Mouse (Mus musculus): Measurements from ENCODE around the gene Prdm16. TPM values are rescaled to one million over a fixed set of nuclear protein-coding genes. Genes with fewer than 3 reads are reported as not detected.

The Prdm16 gene
- polyA plus RNA-seq, 1 experiment from 2014 or later: 29.8 TPM

- no peaks in the 10 kb centered on the region for H3K36me3 ChIP-seq (ENCODE audit: control insufficient read depth, insufficient read depth)
- H3K4me2 ChIP-seq (ENCODE audit: low read length): no peak overlapping the region
- H3K4me1 ChIP-seq (replicated peaks; ENCODE audit: control insufficient read depth, insufficient read depth, low read length): peaks cover 29% of the 10 kb centered on the region
- H3K9ac ChIP-seq (replicated peaks; ENCODE audit: low read depth, low read length): no peak overlapping the region; the same call in 1 of the 2 replicates
- H3K27me3 ChIP-seq (replicated peaks; ENCODE audit: control insufficient read depth, insufficient read depth, low read length): peaks cover 7% of the 10 kb centered on the region; the same call in 1 of the 2 replicates
- no peak overlapping the region for H3K4me3 ChIP-seq (replicated peaks; ENCODE audit: low read length)
- ATAC-seq: no peak
- H3K27ac ChIP-seq (ENCODE audit: low read length): no peak overlapping the region
- 38% methylated on average over 8 of the region's 8 CpGs for WGBS
- H3K9me3 ChIP-seq (ENCODE audit: control insufficient read depth, low read length): no peaks in the 10 kb centered on the region
Observed at GRCm38 (mm10) chr4:154472569-154472968, 164.1 kb downstream of the Prdm16 start.

- no peak overlapping the region for H3K4me3 ChIP-seq (replicated peaks; ENCODE audit: low read length)
- no peak overlapping the region for H3K4me2 ChIP-seq (ENCODE audit: low read length)
- H3K36me3 ChIP-seq (ENCODE audit: control insufficient read depth, insufficient read depth): no peaks in the 10 kb centered on the region
- ATAC-seq: no peak
- no peaks in the 10 kb centered on the region for H3K9me3 ChIP-seq (ENCODE audit: control insufficient read depth, low read length)
- 13% methylated on average over 17 of the region's 17 CpGs for WGBS
- 0 out of 2 replicates have a peak overlapping the region, but pooled peaks have one; percentile 18 for H3K27ac ChIP-seq (ENCODE audit: low read length)
- H3K9ac ChIP-seq (replicated peaks; ENCODE audit: low read depth, low read length): no peak overlapping the region
- peaks cover 29% of the 10 kb centered on the region for H3K4me1 ChIP-seq (replicated peaks; ENCODE audit: control insufficient read depth, insufficient read depth, low read length)
- peaks cover 7% of the 10 kb centered on the region; the same call in 1 of the 2 replicates for H3K27me3 ChIP-seq (replicated peaks; ENCODE audit: control insufficient read depth, insufficient read depth, low read length)
Observed at GRCm38 (mm10) chr4:154471447-154472101, 165.1 kb downstream of the Prdm16 start.

- 53% methylated on average over 5 of the region's 5 CpGs for WGBS
Observed at GRCm38 (mm10) chr4:154466305-154466704, 170.4 kb downstream of the Prdm16 start.

GRCm38 (mm10) chr4:154465123-154465522 is 171.6 kb downstream of the Prdm16 start:
- no peak overlapping the region for H3K4me2 ChIP-seq (ENCODE audit: low read length)
- H3K27me3 ChIP-seq (replicated peaks; ENCODE audit: control insufficient read depth, insufficient read depth, low read length): no peaks in the 10 kb centered on the region
- no peak for ATAC-seq
- H3K9ac ChIP-seq (replicated peaks; ENCODE audit: low read depth, low read length): no peak overlapping the region
- WGBS: 49% methylated on average over 9 of the region's 9 CpGs
- H3K36me3 ChIP-seq (ENCODE audit: control insufficient read depth, insufficient read depth): no peaks in the 10 kb centered on the region
- peak overlapping the region; percentile 23; the same call in 1 of the 2 replicates for H3K27ac ChIP-seq (ENCODE audit: low read length)
- H3K4me1 ChIP-seq (replicated peaks; ENCODE audit: control insufficient read depth, insufficient read depth, low read length): peaks cover 9% of the 10 kb centered on the region
- no peak overlapping the region for H3K4me3 ChIP-seq (replicated peaks; ENCODE audit: low read length)
- no peaks in the 10 kb centered on the region for H3K9me3 ChIP-seq (ENCODE audit: control insufficient read depth, low read length)

More at GRCm38 (mm10) chr4:154466305-154466704, 170.4 kb downstream of the Prdm16 start:
- H3K4me3 ChIP-seq (replicated peaks; ENCODE audit: low read length): no peak overlapping the region
- H3K9me3 ChIP-seq (ENCODE audit: control insufficient read depth, low read length): no peaks in the 10 kb centered on the region
- no peak for ATAC-seq
- no peaks in the 10 kb centered on the region for H3K36me3 ChIP-seq (ENCODE audit: control insufficient read depth, insufficient read depth)
- no peaks in the 10 kb centered on the region for H3K27me3 ChIP-seq (replicated peaks; ENCODE audit: control insufficient read depth, insufficient read depth, low read length)
- no peak overlapping the region for H3K4me2 ChIP-seq (ENCODE audit: low read length)
- H3K4me1 ChIP-seq (replicated peaks; ENCODE audit: control insufficient read depth, insufficient read depth, low read length): peaks cover 10% of the 10 kb centered on the region
- no peak overlapping the region for H3K9ac ChIP-seq (replicated peaks; ENCODE audit: low read depth, low read length)
- H3K27ac ChIP-seq (ENCODE audit: low read length): no peak overlapping the region

- 21% methylated on average over 13 of the region's 13 CpGs for WGBS
- Histone ChIP-seq H3K27me3 (replicated peaks; ENCODE audit: control insufficient read depth, insufficient read depth, low read length) (no peaks in the 10 kb centered on the region), H3K9me3 (ENCODE audit: control insufficient read depth, low read length) (no peaks in the 10 kb centered on the region), H3K27ac (ENCODE audit: low read length) (no peak overlapping the region), H3K9ac (replicated peaks; ENCODE audit: low read depth, low read length) (no peak overlapping the region), H3K4me1 (replicated peaks; ENCODE audit: control insufficient read depth, insufficient read depth, low read length) (peaks cover 21% of the 10 kb centered on the region), H3K4me3 (replicated peaks; ENCODE audit: low read length) (no peak overlapping the region), H3K36me3 (ENCODE audit: control insufficient read depth, insufficient read depth) (no peaks in the 10 kb centered on the region), H3K4me2 (ENCODE audit: low read length) (no peak overlapping the region)
- ATAC-seq: no peak
Observed at GRCm38 (mm10) chr4:154460021-154460420, 176.7 kb downstream of the Prdm16 start.

- no peak overlapping the region for H3K4me3 ChIP-seq (replicated peaks; ENCODE audit: low read length)
- H3K4me2 ChIP-seq (ENCODE audit: low read length): no peak overlapping the region
- H3K36me3 ChIP-seq (ENCODE audit: control insufficient read depth, insufficient read depth): no peaks in the 10 kb centered on the region
- no peak overlapping the region for H3K9ac ChIP-seq (replicated peaks; ENCODE audit: low read depth, low read length)
- no peaks in the 10 kb centered on the region for H3K9me3 ChIP-seq (ENCODE audit: control insufficient read depth, low read length)
- no peak overlapping the region for H3K27ac ChIP-seq (ENCODE audit: low read length)
- no peaks in the 10 kb centered on the region for H3K27me3 ChIP-seq (replicated peaks; ENCODE audit: control insufficient read depth, insufficient read depth, low read length)
- peaks cover 19% of the 10 kb centered on the region for H3K4me1 ChIP-seq (replicated peaks; ENCODE audit: control insufficient read depth, insufficient read depth, low read length)
- 76% methylated on average over 3 of the region's 3 CpGs for whole genome bisulfite sequencing
- ATAC-seq: no peak
Observed at GRCm38 (mm10) chr4:154457756-154458155, 178.9 kb downstream of the Prdm16 start.

- no peak for ATAC-seq
- H3K4me2 ChIP-seq (ENCODE audit: low read length): no peak overlapping the region
- H3K4me1 ChIP-seq (replicated peaks; ENCODE audit: control insufficient read depth, insufficient read depth, low read length): peaks cover 26% of the 10 kb centered on the region
- H3K36me3 ChIP-seq (ENCODE audit: control insufficient read depth, insufficient read depth): no peaks in the 10 kb centered on the region
- no peak overlapping the region for H3K4me3 ChIP-seq (replicated peaks; ENCODE audit: low read length)
- 10% methylated on average over 11 of the region's 11 CpGs for WGBS
- H3K9ac ChIP-seq (replicated peaks; ENCODE audit: low read depth, low read length): no peak overlapping the region
- H3K27ac ChIP-seq (ENCODE audit: low read length): no peak overlapping the region
- H3K9me3 ChIP-seq (ENCODE audit: control insufficient read depth, low read length): no peaks in the 10 kb centered on the region
- no peaks in the 10 kb centered on the region for H3K27me3 ChIP-seq (replicated peaks; ENCODE audit: control insufficient read depth, insufficient read depth, low read length)
Observed at GRCm38 (mm10) chr4:154456265-154456822, 180.3 kb downstream of the Prdm16 start.

GRCm38 (mm10) chr4:154450441-154450840 is 186.2 kb downstream of the Prdm16 start:
- WGBS: 89% methylated on average over 9 of the region's 9 CpGs
- Histone ChIP-seq H3K9me3 (ENCODE audit: control insufficient read depth, low read length) (no peaks in the 10 kb centered on the region), H3K4me2 (ENCODE audit: low read length) (no peak overlapping the region), H3K27ac (ENCODE audit: low read length) (no peak overlapping the region), H3K4me1 (replicated peaks; ENCODE audit: control insufficient read depth, insufficient read depth, low read length) (peaks cover 25% of the 10 kb centered on the region), H3K27me3 (replicated peaks; ENCODE audit: control insufficient read depth, insufficient read depth, low read length) (no peaks in the 10 kb centered on the region), H3K36me3 (ENCODE audit: control insufficient read depth, insufficient read depth) (no peaks in the 10 kb centered on the region), H3K9ac (replicated peaks; ENCODE audit: low read depth, low read length) (no peak overlapping the region), H3K4me3 (replicated peaks; ENCODE audit: low read length) (no peak overlapping the region)
- ATAC-seq: no peak

GRCm38 (mm10) chr4:154450036-154450435 is 186.6 kb downstream of the Prdm16 start:
- Histone ChIP-seq H3K4me2 (ENCODE audit: low read length) (no peak overlapping the region), H3K27ac (ENCODE audit: low read length) (no peak overlapping the region), H3K9me3 (ENCODE audit: control insufficient read depth, low read length) (no peaks in the 10 kb centered on the region), H3K9ac (replicated peaks; ENCODE audit: low read depth, low read length) (no peak overlapping the region), H3K4me3 (replicated peaks; ENCODE audit: low read length) (no peak overlapping the region), H3K36me3 (ENCODE audit: control insufficient read depth, insufficient read depth) (no peaks in the 10 kb centered on the region), H3K4me1 (replicated peaks; ENCODE audit: control insufficient read depth, insufficient read depth, low read length) (peaks cover 22% of the 10 kb centered on the region), H3K27me3 (replicated peaks; ENCODE audit: control insufficient read depth, insufficient read depth, low read length) (no peaks in the 10 kb centered on the region)
- WGBS: 86% methylated on average over 4 of the region's 4 CpGs
- no peak for ATAC-seq

Data from forebrain, embryonic 16.5 days (tissue).